Mouse (Mus musculus) liver, embryonic 18 days (tissue): ENCODE results near the gene Magea10. TPM values are rescaled to one million over a fixed set of nuclear protein-coding genes. Genes with fewer than 3 reads are reported as not detected.

Experiments used
- polyA plus RNA-seq: library from polyadenylated mRNA; depleted of rRNA; stranded (reverse); fragments of >200 nt; gene quantifications from 2 replicates; pipeline ENCODE4 v1.2.3, GENCODE M21; 2012; rRNA removed

The Magea10 gene
- polyA plus RNA-seq = not detected in 2 replicates

GRCm38 (mm10) chrX:72386758-72387157 lies at the start of gene Magea10:
Magea10 (minus strand) TSS chrX:72386858.

Other genes starting within 250 kb of the Magea10 start
- not detected in 2 replicates for gene Magea4, start 164.8 kb downstream of the Magea10 start, polyA plus RNA-seq
- gene Gabre, start 112.1 kb downstream of the Magea10 start, polyA plus RNA-seq = 0.23 and 0.34 TPM in 2 replicates